Mouse (Mus musculus) left cerebral cortex, adult 9 months (tissue): ENCODE results near the gene Pcca.

Source experiments
- DNase-seq, 2 experiments: peaks; one replicate each; pipeline ENCODE4 v3.0.0; 2022; ENCODE audit warnings: low spot score in 2 of 2

Gene Pcca

GRCm38 (mm10) chr14:122642432-122642831, 108.3 kb downstream of the Pcca start:
- DNase-seq = no peak

GRCm38 (mm10) chr14:122648214-122648613, 114.1 kb downstream of the Pcca start:
- no peak for DNase-seq

DNA sequence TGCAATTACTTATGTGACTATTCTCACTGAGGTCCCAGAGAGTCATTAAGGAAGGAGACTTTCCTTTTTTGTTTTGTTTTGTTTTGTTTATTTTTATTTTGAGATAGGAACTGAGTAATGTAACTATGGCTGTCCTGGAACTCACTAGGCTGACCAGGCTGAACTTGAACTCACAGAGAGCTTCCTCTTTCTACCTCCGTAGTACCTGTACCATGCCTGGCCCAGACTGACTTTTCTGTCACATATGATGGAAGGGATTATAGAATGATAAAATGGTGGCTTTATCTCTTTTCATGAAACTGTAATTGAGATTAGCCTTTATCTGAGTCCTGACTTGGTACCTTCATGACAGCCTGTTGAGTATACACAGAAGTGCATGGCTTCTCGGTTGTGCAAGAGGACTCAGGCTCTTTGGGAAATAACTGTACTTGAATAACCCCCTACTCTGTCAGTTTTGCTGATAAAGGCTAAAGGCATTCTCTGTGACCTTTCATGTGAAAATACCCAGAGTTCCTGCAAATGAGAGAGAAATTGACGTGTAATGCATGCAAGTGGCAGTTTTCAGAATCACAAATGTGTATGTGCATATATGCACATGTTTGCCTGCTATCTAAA, 115.3 kb downstream of the Pcca start:
- no peak for DNase-seq

- DNase-seq = no peak
Measured at GRCm38 (mm10) chr14:122651681-122652080, 117.6 kb downstream of the Pcca start.

DNA sequence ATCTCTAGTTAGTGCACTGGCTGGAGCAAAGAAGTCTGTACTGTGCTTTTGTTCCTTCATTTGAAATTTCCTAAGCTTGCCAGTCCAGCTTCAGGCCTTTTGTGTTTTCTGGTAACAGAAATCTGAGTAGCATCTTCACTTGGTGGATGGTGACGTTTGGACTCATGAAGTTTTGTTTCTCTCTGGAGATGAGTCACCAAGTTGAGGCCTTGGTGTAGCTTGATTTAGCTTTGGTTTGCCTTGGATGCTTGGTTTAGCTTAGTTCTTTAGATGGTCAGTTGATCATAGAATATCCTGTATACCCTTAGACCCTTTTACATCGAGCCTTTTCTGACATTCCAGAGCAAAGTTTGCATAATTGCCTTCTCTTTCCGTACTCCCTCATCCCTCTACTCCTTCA, 141.5 kb downstream of the Pcca start:
- DNase-seq = no peak

GRCm38 (mm10) chr14:122683645-122684044, 149.5 kb downstream of the Pcca start:
- no peak for DNase-seq

- no peak for DNase-seq
Measured at GRCm38 (mm10) chr14:122684250-122684649, 150.1 kb downstream of the Pcca start.

DNA sequence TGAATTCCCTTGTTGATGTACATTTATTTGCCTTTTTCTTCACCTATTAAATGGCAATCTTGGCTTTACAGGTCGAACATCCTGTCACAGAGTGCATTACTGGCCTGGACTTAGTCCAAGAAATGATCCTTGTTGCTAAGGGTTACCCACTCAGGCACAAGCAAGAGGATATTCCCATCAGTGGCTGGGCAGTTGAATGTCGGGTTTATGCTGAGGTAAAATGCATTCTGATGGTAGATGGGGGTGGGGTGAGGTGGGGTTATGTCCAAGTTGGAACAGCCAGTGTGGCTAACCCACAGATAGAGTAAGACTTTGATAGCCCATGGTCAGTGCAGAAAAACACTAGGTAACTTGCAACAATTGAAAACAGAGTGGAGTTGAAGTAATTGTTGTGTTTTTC, 150.7 kb downstream of the Pcca start:
- no peak for DNase-seq

- no peak for DNase-seq
Measured at GRCm38 (mm10) chr14:122687398-122687797, 153.3 kb downstream of the Pcca start.

DNA sequence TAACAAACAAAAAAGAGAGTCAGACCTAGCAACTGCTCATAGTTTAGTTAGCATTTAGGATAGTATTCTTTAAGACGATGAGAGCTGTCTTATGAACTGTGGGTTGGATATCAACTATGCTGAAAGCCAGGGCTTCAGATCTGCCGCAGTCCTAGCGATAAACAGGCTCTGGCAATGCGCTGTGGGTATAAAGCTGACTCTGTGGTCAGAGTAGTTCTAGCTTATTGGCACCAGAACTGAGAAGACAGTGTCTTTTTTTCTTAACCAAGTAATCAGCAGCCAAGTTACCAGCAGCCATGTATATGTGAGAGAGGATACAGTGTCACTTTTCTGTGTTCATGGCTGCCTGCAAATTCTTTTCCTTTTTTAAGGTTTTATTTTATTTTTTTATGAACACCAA, 154.3 kb downstream of the Pcca start:
- no peak for DNase-seq

DNA sequence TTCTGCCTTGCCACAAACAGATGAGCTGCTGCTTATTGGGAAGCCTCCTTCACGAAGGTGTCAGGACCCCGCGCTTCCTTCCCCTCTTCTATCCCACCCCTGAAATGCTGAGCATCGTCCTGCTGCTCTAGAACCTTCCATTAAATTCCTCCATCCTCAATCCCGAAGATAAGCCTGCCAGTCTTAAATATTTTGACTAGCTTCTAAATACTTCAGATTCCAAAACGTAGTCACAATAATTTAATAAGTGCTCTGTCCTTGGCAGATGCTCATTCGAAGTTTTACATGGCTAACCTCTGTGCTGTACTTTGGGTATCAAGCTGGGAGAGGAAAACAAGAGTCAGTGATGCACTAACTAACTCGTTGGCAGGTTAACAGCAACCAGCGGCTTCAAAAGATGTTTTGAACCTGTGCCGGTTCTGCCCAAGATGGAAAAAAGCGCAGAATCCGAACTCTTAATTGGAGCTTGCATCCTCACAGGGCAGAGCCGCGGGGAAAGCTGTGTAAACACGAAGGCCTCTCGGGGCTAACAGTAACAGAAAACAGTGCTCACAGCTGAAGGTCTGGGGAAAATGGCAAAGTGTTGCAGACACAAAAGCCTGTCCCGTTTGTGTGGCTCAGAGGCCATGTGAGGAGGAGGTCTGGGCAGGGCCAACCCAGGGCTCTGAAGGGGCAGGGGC, 155.2 kb downstream of the Pcca start:
- DNase-seq = no peak

DNA sequence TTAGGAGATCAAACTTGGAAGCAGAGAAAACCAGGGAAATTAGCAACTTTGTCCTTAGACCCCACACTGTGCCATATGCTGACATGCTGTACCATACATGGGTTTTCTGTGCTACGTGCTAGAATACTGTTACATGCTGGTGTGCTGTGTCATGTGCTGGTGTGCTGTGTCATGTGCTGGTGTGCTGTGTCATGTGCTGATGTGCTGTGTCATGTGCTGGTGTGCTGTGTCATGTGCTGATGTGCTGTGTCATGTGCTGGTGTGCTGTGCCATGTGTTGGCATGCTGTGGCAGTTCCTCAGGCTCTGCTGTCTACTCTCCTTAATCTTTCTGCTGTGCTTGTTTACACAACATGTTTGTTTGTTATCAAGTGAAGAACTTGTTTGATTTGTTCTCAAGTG, 157.4 kb downstream of the Pcca start:
- DNase-seq = no peak

DNA sequence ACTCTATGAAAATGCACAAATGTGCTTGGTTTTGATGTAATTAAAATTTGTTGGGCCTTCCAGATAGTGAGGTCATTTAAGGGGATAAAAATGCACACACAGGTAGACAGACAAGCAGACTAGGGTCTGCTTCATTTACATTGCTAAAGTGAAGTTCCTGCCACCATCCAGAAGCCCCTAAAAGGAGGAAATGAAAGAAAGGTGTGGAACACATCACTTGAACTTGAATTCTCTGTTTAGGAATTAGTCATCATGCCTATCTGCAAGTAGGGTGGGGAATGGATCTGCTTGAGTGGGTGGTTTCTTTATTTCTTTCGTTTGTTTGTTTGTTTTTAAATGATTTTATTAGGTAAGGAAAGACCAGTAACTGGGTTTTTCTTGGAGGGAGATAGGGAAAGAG, 166.2 kb downstream of the Pcca start:
- DNase-seq = no peak

DNA sequence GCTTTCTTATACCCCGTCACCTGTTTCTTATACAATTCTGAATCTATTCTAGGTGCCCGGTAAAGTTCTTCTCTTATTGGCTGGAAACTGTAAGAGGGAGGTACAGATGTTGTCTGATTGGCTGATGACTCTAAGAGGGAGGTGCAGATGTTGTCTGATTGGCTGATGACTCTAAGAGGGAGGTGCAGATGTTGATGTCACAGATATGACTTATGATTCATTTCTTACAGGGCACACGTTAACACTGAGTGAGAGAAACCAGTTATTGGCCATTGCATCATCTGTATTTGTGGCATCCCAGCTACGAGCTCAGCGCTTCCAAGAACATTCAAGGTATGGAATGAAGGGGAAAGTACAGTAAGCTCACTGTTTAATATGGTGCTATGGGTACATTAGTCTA, 179.7 kb downstream of the Pcca start:
- no peak for DNase-seq

GRCm38 (mm10) chr14:122714911-122715310, 180.8 kb downstream of the Pcca start:
- no peak for DNase-seq

DNA sequence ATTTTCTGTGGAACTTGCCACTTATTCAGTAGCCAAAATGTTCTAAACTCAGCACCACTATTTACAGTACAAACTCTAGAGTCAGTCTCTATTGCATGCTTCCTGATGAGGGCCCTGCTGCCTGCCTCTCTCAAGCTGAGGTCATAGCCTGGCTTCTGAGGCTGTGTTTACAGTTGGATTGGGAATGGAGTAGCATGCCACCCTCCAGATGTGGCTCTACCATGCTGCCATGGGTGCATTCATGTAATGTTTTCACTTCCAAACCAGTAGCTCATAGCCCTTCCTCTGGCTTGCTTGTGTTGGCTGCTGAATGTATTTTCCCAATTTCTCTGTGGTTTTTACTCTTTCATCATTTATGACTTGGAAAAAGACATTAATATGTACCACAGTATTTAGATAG, 181.9 kb downstream of the Pcca start:
- DNase-seq = no peak

DNA sequence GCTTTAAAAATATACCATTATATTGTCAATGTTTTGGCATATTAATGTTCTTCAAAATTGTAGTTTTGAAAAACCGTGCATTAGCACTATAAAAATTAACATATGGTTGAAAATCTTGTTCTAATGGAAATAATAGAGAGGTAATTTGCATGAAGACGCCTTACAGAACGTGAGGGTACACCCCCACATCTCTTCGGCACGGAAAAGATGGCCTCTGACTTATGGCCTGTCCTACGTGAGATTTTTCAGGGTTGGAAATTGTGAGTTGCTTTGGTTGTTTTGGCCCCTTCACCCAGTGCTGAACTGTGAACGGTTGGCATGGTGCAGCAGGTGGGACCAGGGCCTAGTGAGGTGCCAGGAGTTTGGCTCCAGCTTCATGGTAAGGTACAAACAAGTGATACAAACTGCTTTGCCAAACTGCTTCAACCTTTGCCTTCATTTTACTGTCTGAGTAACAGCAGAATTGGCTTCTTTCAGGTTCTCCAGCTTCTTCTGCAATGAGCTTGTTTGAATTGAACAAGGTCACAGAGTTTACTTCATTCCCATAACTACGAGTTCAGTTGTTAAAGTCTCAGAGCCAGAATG, 185.5 kb downstream of the Pcca start:
- no peak for DNase-seq

- peak in 1 of 2 experiments; percentile 8 for DNase-seq
Measured at GRCm38 (mm10) chr14:122720989-122721388, 186.9 kb downstream of the Pcca start.

- DNase-seq = no peak
Measured at GRCm38 (mm10) chr14:122721750-122722149, 187.6 kb downstream of the Pcca start.

GRCm38 (mm10) chr14:122726456-122726855, 192.3 kb downstream of the Pcca start:
- no peak for DNase-seq

DNA sequence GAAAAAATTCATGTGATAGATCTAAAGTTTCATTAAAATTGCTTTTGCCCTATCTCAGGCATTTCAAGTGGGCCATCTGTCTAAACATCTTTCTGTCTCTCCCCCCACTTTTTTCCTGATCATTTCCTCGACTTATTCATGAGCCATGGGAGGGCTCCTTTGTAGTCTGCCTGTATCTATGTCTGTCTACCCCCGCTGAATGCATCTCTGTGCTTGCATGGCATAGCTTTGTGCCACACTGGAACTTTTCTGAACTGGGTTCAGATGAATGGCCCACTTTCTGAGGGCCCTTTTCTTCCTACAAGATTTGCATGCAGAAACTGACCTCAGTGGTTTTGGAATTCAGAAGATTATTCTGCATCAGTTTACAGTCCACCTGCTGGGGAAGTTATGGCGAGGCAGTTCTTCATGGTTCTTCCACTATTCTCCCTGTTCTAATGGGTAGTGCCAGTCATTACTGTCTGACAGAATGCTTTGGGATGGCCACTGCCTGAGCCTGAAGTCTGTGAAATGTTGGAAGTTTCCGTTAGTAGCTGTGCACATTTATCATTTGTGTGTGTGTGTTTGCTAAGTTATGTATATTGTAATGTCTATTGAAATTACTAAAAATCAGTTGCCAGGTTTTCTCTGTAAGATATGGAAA, 195.4 kb downstream of the Pcca start:
- no peak for DNase-seq

- DNase-seq = no peak
Measured at GRCm38 (mm10) chr14:122730921-122731551, 196.9 kb downstream of the Pcca start.
